Mouse (Mus musculus) heart, embryonic 13.5 days (tissue): ENCODE measurements at regions not wholly inside any gene's neighbourhood (a gene's known extent, or its start where the extent isn't known, plus 50 kb on each side); places are given as distances from the start of the nearest gene placed in this dataset.

Experiments
- ATAC-seq: fragments of 200-750 bp; cut with Nextera tagmentation; 2 replicates; pipeline ENCODE4 v1.8.0; 2017; ENCODE audit warnings: moderate TSS enrichment; ENCODE audit not compliant: insufficient number of reproducible peaks, low FRiP score, low TSS enrichment; ENCODE audit errors: extremely low read depth
- H3K27ac ChIP-seq: fragments of 300-500 bp; sonication (generic); replicated peaks from 2 replicates; pipeline ENCODE4 v1.5.1; 2015; ENCODE audit warnings: moderate library complexity, mild to moderate bottlenecking, inconsistent platforms
- H3K27me3 ChIP-seq: fragments of 300-500 bp; sonication (generic); replicated peaks from 2 replicates; pipeline ENCODE4 v1.6.1; 2015; ENCODE audit warnings: mild to moderate bottlenecking, inconsistent platforms
- H3K36me3 ChIP-seq: fragments of 300-500 bp; sonication (generic); 2 replicates; pipeline ENCODE4 v1.6.1; 2015; ENCODE audit warnings: mild to moderate bottlenecking, inconsistent platforms
- H3K4me1 ChIP-seq: fragments of 300-500 bp; sonication (generic); 2 replicates; pipeline ENCODE4 v1.6.1; 2015; ENCODE audit warnings: inconsistent platforms
- H3K4me2 ChIP-seq: fragments of 300-500 bp; sonication (generic); 2 replicates; pipeline ENCODE4 v1.6.1; 2015; ENCODE audit warnings: inconsistent platforms, mild to moderate bottlenecking, moderate library complexity
- H3K4me3 ChIP-seq: fragments of 300-500 bp; sonication (generic); 2 replicates; pipeline ENCODE4 v1.5.1; 2015; ENCODE audit warnings: moderate library complexity, mild to moderate bottlenecking, inconsistent platforms
- H3K9ac ChIP-seq: fragments of 300-500 bp; sonication (generic); 2 replicates; pipeline ENCODE4 v1.6.1; 2015; ENCODE audit warnings: inconsistent platforms, mild to moderate bottlenecking, moderate library complexity
- H3K9me3 ChIP-seq: fragments of 300-500 bp; sonication (generic); 2 replicates; pipeline ENCODE4 v1.6.1; 2016; ENCODE audit warnings: inconsistent platforms
- WGBS: fragments of 180-500 bp; shearing (Covaris S2); methylation state at CpG from one replicate; pipeline ENCODE4 v1.1.7; 2015; ENCODE audit warnings: mixed read lengths; 5-methylcytosine and 5-hydroxymethylcytosine counted together

DNA sequence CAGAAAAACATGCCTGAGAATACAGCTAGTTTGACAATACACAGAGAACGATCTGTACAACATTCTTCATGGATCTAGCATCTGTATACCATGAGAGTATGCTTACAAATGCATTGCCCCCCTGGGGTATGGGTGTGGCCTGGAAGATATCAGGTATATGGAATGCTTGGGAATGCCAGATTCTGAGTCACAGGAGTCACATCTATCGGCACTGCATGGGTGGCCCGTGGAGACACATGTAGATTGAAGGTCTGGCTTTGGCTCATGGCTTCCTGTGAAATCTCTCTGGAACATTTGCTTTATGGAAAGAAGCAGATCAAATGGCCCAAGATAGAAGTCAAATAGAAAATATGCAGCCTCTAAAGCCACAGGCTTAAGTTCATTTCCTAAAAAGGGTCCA is 59.6 kb downstream of the Kcne4 start:
- H3K27ac ChIP-seq = no peak overlapping the region
- 70% methylated on average over 3 of the region's 3 CpGs for WGBS
- no peaks in the 10 kb centered on the region for H3K4me1 ChIP-seq
- no peak overlapping the region for H3K4me3 ChIP-seq
- H3K9ac ChIP-seq = no peak overlapping the region
- H3K27me3 ChIP-seq = no peaks in the 10 kb centered on the region
- H3K36me3 ChIP-seq = no peaks in the 10 kb centered on the region
- H3K9me3 ChIP-seq = no peaks in the 10 kb centered on the region
- no peak overlapping the region for H3K4me2 ChIP-seq
- ATAC-seq = no peak

DNA sequence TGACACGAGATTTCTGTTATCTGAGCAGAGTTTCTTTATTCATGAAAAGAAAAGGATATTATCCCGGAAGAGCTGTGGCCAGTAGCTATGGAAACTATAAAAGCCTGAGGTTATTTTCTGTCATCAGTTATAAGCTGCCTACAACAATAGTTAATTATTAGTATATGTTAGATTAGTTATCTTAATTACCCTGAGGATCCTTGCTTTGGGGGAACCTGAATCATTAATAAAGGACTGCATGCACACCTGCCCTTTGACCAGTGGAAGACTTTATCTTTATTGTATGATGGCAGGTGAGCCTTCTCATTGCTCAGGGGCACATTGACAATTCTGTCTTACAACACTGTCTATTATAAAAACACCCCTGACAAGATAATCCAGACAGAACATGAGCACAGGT is 62.7 kb downstream of the Kcne4 start:
- no peak for ATAC-seq
- H3K4me2 ChIP-seq = no peak overlapping the region
- H3K27me3 ChIP-seq = no peaks in the 10 kb centered on the region
- H3K9me3 ChIP-seq = no peaks in the 10 kb centered on the region
- no peak overlapping the region for H3K4me3 ChIP-seq
- H3K4me1 ChIP-seq = no peaks in the 10 kb centered on the region
- no peaks in the 10 kb centered on the region for H3K36me3 ChIP-seq
- H3K27ac ChIP-seq = no peak overlapping the region
- WGBS = 65% methylated on average over 2 of the region's 2 CpGs
- no peak overlapping the region for H3K9ac ChIP-seq

DNA sequence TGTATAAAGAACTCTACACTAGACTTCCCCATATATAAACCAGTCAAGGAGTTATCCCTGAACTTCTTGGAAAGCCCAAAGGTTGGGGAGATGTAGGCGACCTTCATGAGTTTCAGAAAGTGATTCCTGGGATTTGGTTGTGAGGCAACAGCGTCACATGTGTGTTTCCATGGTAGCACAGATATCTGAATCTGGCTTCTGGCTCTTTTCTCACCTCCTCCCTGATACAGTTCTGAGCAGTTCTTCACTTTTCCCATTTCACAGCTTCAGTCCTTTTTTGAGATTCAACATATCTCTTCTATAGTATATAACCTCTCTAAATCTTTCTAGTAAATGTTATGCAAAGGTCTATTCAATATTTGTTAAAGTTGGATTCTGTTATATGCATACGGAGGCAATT is 65.9 kb downstream of the Kcne4 start:
- WGBS = 74% methylated on average over 3 of the region's 3 CpGs
- H3K4me3 ChIP-seq = no peak overlapping the region

DNA sequence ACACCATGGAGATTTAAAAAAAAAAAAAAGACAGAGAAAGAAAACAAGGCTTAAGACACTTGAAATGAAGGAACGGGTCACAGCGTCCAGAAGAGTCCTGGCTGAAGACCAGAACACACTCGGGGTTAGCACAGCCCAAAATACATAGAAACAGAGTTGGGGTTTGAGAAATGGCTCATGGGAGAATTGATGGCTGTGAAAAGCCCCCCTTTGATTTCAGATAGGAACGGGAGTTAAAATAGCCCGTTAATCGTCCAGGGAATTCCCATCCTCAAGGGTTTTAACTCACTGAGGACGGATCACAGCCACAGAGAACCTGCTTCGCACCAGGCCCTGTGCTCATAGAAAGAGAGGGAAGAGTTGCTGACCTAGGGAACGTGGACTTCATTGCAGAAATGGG is 72.7 kb downstream of the Kcne4 start:
- ATAC-seq = no peak
- Histone ChIP-seq H3K4me2 (no peak overlapping the region), H3K9ac (no peak overlapping the region), H3K9me3 (no peaks in the 10 kb centered on the region), H3K4me1 (no peaks in the 10 kb centered on the region), H3K27me3 (no peaks in the 10 kb centered on the region), H3K4me3 (no peak overlapping the region), H3K27ac (no peak overlapping the region), H3K36me3 (no peaks in the 10 kb centered on the region)
- 64% methylated on average over 9 of the region's 9 CpGs for WGBS

More for the DNA sequence above, 65.9 kb downstream of the Kcne4 start:
- Histone ChIP-seq H3K4me1 (no peaks in the 10 kb centered on the region), H3K9me3 (no peaks in the 10 kb centered on the region), H3K9ac (no peak overlapping the region), H3K36me3 (no peaks in the 10 kb centered on the region), H3K27ac (no peak overlapping the region), H3K27me3 (no peaks in the 10 kb centered on the region), H3K4me2 (no peak overlapping the region)
- ATAC-seq = no peak

GRCm38 (mm10) chr1:78891344-78891743 is 74.8 kb downstream of the Kcne4 start:
- Histone ChIP-seq H3K4me1 (no peaks in the 10 kb centered on the region), H3K27ac (no peak overlapping the region), H3K9me3 (no peaks in the 10 kb centered on the region), H3K9ac (no peak overlapping the region), H3K36me3 (no peaks in the 10 kb centered on the region), H3K27me3 (no peaks in the 10 kb centered on the region), H3K4me2 (no peak overlapping the region), H3K4me3 (no peak overlapping the region)
- WGBS = 76% methylated on average over 3 of the region's 3 CpGs
- no peak for ATAC-seq

- no peak for ATAC-seq
Measured at GRCm38 (mm10) chr1:78894301-78894700, 77.7 kb downstream of the Kcne4 start.

DNA sequence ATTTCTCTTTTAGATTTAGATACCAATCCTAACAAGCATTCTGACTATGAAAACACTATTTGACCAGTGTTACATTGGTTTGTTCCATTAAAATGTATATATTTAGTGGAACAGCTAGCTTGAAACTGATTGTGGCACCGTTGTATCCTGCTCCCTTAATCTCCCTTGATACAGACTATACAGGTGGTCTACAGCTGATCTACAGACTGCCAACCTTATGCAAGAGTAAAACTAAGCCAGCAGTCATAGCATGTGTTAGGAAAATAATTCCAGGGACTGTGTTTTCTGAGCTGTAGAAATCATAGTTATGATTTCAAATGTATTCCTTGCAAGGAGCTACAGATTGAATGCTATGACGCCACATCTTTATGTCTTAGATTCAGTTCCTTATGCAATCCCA is 78.6 kb downstream of the Kcne4 start:
- no peak for ATAC-seq
- Histone ChIP-seq H3K4me1 (no peaks in the 10 kb centered on the region), H3K27ac (no peak overlapping the region), H3K4me2 (no peak overlapping the region), H3K27me3 (no peaks in the 10 kb centered on the region), H3K9ac (no peak overlapping the region), H3K36me3 (no peaks in the 10 kb centered on the region), H3K9me3 (no peaks in the 10 kb centered on the region), H3K4me3 (no peak overlapping the region)
- 66% methylated on average over 2 of the region's 2 CpGs for WGBS

More at GRCm38 (mm10) chr1:78894301-78894700, 77.7 kb downstream of the Kcne4 start:
- Histone ChIP-seq H3K4me3 (no peak overlapping the region), H3K27ac (no peak overlapping the region), H3K27me3 (no peaks in the 10 kb centered on the region), H3K4me2 (no peak overlapping the region), H3K36me3 (no peaks in the 10 kb centered on the region), H3K9ac (no peak overlapping the region), H3K9me3 (no peaks in the 10 kb centered on the region), H3K4me1 (no peaks in the 10 kb centered on the region)
- 63% methylated on average over 4 of the region's 4 CpGs for WGBS

GRCm38 (mm10) chr1:78907591-78907990 is 91.0 kb downstream of the Kcne4 start:
- no peak for ATAC-seq
- no peaks in the 10 kb centered on the region for H3K9me3 ChIP-seq
- no peaks in the 10 kb centered on the region for H3K36me3 ChIP-seq
- H3K9ac ChIP-seq = no peak overlapping the region
- H3K4me2 ChIP-seq = no peak overlapping the region
- H3K27ac ChIP-seq = 0 out of 2 replicates have a peak overlapping the region, but pooled peaks have one; percentile 42
- H3K4me3 ChIP-seq = no peak overlapping the region
- 76% methylated on average over 1 of the region's 1 CpGs for WGBS
- no peaks in the 10 kb centered on the region for H3K27me3 ChIP-seq
- peaks cover 4% of the 10 kb centered on the region; the same call in 1 of the 2 replicates for H3K4me1 ChIP-seq

GRCm38 (mm10) chr1:78907991-78908390 is 91.4 kb downstream of the Kcne4 start:
- peak overlapping the region; percentile 42; the same call in 1 of the 2 replicates for H3K27ac ChIP-seq
- no peak for ATAC-seq
- 47% methylated on average over 5 of the region's 5 CpGs for WGBS

GRCm38 (mm10) chr1:78913791-78914190 is 97.2 kb downstream of the Kcne4 start:
- WGBS = 43% methylated on average over 2 of the region's 2 CpGs
- H3K27me3 ChIP-seq = no peaks in the 10 kb centered on the region
- H3K9ac ChIP-seq = no peak overlapping the region
- H3K9me3 ChIP-seq = no peaks in the 10 kb centered on the region
- no peaks in the 10 kb centered on the region for H3K4me1 ChIP-seq
- no peaks in the 10 kb centered on the region for H3K36me3 ChIP-seq
- H3K27ac ChIP-seq = no peak overlapping the region
- no peak overlapping the region for H3K4me3 ChIP-seq
- ATAC-seq = no peak
- H3K4me2 ChIP-seq = no peak overlapping the region

More at GRCm38 (mm10) chr1:78907991-78908390, 91.4 kb downstream of the Kcne4 start:
- Histone ChIP-seq H3K9me3 (no peaks in the 10 kb centered on the region), H3K4me3 (no peak overlapping the region), H3K36me3 (no peaks in the 10 kb centered on the region), H3K9ac (no peak overlapping the region), H3K4me1 (peaks cover 4% of the 10 kb centered on the region; the same call in 1 of the 2 replicates), H3K27me3 (no peaks in the 10 kb centered on the region), H3K4me2 (no peak overlapping the region)

DNA sequence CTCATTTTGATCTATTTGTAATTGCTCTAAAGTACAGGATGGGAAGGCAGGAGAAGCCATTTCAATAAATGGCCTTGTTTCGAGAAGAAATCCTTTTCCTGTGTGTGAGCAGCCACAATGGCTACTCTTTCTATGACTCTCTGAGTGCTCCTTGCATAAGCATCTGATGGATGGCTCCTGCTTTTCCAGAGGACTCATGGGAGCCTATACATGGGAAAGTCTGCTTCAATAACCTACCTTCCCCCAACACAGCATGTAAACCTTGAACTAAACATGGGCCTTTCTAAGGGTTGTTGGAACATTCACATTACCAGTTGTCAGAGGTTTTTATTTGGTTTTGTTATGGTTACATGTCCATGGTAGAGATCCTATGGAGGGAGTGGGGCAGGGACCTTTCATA is 103.3 kb downstream of the Kcne4 start:
- 49% methylated on average over 1 of the region's 1 CpGs for WGBS
- no peak for ATAC-seq

GRCm38 (mm10) chr1:78929975-78930374 is 113.4 kb downstream of the Kcne4 start:
- H3K36me3 ChIP-seq = no peaks in the 10 kb centered on the region
- no peak for ATAC-seq
- WGBS = 80% methylated on average over 1 of the region's 1 CpGs
- H3K27ac ChIP-seq = no peak overlapping the region
- no peak overlapping the region for H3K4me3 ChIP-seq
- H3K4me2 ChIP-seq = no peak overlapping the region
- no peaks in the 10 kb centered on the region for H3K9me3 ChIP-seq
- H3K27me3 ChIP-seq = no peaks in the 10 kb centered on the region
- no peaks in the 10 kb centered on the region for H3K4me1 ChIP-seq
- no peak overlapping the region for H3K9ac ChIP-seq

More for the DNA sequence above, 103.3 kb downstream of the Kcne4 start:
- Histone ChIP-seq H3K4me2 (no peak overlapping the region), H3K4me3 (no peak overlapping the region), H3K4me1 (no peaks in the 10 kb centered on the region), H3K36me3 (no peaks in the 10 kb centered on the region), H3K27me3 (no peaks in the 10 kb centered on the region), H3K9ac (no peak overlapping the region), H3K9me3 (no peaks in the 10 kb centered on the region), H3K27ac (no peak overlapping the region)
